Mouse (Mus musculus) G1E-ER4 (cell line): ENCODE measurements around the gene Slc7a8. TPM values are rescaled to one million over a fixed set of nuclear protein-coding genes. Genes with fewer than 3 reads are reported as not detected.

ENCODE experiments used
- GATA1 ChIP-seq: IDR thresholded peaks from one replicate; pipeline ENCODE4 v1.8.0; 2012; ENCODE audit warnings: low read length, inconsistent platforms
- polyA plus RNA-seq: library from polyadenylated mRNA; stranded (reverse); fragments of >175 nt; gene quantifications from 2 replicates; pipeline ENCODE4 v1.2.3, GENCODE M21; 2012

The Slc7a8 gene
- polyA plus RNA-seq, 1 experiment = 81.1 TPM

DNA sequence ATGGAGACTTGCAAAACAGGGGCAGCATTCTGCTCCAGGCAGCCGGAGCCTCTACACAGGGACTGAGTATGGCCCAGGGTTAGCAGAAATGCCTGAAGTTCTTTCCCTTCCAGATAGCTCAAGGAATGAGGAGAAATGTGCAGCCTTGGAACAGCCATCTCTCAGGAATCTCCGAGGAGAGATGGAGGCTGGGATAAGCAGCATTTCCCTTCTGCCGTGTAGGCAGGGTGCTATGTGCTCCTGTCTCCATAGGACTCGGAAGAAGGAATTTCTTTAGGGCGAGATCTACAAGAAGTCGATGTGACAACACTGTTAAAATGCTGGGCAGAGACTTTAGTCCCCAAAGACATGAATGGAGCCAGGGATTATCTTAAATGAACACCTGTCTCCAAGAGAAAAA is 28.8 kb downstream of the Slc7a8 start:
- TF ChIP-seq GATA1 = no peak

DNA sequence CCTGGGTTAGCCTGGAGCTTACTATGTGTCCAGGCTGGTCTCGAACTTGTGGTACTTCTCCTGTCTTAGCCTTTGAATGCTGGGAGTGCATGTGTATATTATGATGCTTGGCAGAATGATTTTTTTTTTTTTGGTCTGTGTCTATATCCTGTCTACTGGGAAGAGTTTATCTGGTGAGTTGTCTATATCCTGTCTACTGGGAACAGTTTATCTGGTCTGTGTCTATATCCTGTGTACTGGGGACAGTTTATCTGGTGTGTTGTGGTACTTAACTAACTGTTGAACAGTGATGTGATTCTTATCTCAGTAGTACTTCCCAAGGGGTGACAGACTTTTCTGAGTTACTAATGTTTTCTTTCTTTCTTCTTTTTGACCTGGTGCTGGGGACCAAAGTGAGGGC is 30.0 kb downstream of the Slc7a8 start:
- peak; percentile 34 for TF ChIP-seq GATA1

DNA sequence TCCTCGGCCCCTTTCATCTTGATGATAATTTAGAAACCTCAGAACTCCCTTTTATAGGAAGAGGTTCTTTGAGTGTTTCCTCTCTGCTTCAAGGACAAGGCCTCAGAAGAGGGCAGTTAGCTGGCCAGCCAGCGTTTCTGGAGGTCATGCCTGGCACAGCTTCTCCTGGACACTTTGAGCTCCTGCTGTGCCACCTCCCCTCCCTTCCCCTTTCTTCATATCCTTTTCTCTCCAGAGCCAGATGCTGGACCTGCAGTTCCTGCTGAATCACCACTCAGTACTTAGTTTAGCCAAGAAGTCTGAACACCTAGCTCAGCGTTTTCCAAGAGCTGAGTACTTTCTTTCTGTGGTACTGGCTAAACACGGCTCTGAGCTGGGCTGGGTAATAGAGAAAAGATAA is 32.5 kb downstream of the Slc7a8 start:
- no peak for TF ChIP-seq GATA1

DNA sequence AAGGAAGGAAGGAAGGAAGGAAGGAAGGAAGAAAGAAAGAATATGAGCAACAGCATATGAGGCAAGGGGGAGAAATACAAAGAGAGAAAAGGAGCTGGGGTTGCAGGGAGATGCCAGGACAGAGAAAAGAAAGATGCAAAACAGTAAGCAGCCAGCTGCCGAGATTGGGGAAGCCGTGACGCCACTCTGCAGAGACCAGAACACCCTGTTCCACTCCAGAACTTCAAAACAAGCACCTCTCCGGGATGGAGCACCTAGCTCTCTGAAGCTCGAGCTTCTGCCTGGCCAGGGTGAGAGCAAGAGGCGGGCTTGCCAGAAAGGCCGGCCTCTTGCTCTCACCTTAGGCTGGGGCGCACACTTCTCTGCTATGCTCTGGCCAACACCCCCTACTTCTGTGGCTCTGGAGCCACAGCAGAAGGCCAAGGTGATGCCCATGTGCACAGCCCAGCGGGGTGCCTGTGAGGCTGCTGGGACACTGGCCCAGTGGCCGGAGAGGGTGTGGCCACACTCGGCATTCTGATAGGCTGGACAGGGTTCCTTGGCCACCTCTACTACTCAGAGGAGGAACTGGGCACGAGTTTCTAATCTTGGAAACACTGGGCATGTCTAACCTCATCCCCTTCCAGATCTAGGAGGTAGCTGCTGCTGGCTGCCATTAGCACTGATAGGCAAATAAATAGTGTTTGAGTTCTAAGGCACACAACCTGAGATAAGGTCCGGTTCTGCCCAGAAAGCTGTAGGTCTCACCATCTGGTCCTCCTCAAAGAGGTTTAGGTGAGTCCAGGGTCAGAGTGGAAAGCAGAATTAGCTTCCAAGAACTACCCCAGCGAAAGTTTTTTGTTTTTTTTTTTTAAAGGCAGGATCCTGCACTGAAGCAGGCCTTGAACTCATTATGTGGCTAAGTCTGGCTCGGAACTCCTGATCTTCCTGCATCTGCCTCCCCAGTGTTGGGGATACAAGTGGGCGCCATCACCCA is 33.5 kb downstream of the Slc7a8 start:
- no peak for TF ChIP-seq GATA1

DNA sequence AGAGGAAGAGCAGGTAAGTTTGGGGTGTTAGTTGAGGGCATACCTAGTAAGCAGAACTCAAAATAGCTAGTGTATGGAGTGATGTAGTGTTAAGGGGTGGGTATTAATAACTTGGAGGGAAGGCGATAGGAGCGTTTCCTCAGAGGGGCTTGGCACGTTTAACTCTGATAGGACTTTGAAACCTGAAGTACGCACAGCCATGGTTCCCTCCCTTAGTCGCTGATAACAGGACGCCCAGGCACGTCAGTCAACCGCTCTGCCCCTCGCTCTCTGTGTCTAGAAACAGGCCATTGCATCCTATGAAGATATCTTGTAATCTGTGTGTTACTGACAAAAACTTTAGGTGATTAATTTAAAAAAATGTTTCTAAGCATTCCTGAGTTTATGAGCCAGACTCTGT is 35.7 kb downstream of the Slc7a8 start:
- TF ChIP-seq GATA1 = no peak

DNA sequence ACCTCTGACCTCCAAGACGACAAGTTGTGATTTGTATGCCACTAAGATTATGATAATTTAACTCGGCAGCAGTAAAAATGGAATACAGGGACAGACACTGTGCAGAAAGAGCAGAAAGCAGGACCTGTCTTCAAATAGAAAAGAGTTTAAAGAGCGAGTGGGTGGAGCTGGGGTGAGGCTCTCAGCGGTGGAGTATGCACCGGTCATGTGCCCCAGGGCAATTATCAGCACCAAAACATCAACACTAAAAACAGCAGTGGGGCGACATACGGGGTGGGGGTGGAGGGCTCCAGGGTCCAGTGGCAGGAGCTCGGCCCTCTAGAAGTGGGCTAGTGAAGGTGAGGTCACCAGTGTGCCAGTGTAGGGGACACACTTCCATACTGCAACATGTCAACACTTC is 37.3 kb downstream of the Slc7a8 start:
- TF ChIP-seq GATA1 = no peak

DNA sequence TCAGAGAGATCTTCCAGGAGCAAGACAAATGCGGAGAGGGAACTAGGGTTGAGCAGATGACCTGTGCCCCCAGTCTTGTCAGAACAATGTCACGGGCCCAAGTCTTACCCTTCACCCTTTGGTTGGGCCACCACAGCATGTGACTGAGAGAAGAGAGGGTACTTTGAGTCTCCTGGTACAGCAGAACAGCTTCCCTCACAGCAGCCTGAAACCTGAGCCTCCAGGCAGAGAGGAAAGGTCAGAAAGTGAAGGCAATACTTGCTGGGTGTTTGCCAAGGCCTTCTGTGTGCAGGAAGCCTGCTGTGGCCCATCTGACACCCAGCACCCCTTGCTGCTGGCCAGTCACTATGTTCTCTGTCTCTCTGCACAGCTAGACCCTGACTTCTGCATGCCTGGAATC is 39.4 kb downstream of the Slc7a8 start:
- TF ChIP-seq GATA1 = no peak

DNA sequence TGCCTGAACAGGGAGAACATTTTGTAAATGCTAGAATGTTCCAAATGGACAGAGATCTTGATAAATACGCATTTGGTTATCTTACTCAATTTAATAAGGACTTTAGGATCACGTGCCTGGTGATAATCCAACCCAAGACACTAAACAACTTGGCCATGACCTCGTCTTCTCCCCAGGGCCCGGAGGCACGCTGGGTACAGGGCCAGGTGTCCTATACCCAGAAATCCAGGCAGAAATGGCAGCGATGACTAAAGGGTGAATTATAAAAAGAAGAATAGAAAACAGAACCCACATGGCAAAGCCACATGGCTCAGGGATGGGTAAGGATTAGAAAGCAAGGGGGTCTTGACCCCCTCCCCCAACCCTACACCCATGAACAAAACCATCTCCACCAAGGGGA is 40.0 kb downstream of the Slc7a8 start:
- TF ChIP-seq GATA1 = no peak

DNA sequence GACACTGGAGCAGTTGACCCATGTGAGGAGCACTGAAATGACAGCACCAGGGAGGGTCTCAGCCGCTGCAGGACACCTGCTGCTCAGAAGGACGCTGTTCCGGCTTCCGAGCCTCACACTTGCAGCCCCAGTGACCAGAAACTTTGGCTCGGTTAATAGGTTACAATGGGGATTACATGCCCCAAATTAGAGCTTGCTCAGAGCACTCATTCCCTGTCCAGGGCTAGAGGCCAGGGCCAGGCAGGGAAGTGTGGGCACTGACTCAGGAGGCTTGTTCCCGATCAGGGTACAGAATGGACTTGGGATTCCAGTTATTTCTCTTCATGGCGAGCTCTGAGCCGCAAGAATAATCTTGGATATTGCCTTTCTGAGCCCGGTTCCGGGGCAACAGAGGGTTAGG is 44.1 kb downstream of the Slc7a8 start:
- TF ChIP-seq GATA1 = no peak

DNA sequence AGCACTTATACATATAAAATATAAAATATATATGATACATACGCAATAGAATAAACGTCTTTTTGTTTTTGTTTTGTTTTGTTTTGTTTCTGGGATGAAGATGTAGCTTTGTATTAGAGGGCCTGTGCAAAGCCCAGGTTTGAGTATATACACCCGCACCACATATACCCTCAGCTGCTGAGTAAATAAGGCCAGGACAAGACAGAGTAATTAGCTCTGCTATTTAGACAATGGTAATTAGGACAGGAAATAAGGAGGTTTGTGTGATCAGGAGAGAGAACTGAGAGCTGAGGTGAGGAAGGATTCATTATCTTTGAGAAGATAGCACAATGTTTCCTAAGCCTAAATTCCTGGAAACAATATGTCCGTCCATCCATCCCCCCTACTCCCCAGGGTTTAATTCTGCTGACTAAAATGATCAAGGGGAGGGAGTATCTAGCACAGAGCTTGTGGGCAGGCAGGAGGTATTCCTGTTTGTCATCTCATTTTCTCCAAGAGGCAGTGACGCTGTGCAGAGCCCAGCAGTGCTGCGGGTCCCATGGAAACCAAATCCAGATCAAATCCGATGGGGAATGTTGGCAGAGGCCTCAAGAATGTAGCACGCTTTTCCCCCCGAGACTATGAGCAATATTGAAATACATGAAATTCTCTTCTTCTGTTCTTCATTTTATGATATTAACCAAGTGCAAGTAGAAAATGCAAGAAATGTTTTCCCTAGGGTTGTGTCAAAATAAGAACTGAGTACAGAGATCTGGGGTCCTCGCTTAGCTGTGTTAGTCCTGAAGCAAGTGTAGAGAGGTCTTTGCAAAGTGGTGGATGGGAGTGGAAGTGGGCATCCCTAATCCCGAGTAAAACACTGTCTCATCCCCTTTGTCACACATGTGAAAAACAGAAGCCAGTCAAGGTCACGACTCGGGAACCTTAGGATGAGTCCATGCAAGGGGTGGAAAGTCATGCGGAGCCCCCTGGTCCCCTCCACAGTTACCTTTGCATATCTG is 44.9 kb downstream of the Slc7a8 start:
- TF ChIP-seq GATA1 = no peak

DNA sequence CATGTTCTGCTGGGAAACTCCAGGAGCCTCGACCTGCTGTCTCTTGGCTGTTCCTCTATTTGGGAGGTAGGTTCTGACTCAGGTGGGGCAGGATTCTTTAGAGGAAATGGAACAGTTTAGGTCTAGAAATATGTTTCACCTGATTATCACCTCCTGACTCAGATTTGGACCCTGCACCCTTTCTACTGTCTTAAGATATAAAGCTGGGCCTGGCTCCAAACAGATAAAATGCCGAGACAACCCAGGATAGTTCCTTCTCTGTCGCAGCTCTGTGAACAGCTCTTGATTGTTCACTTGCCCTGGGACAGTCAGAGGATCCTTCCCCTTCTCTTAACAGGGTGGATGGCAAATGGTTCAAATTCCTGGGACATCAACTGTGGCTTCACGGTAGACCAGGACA is 46.5 kb downstream of the Slc7a8 start:
- TF ChIP-seq GATA1 = no peak

DNA sequence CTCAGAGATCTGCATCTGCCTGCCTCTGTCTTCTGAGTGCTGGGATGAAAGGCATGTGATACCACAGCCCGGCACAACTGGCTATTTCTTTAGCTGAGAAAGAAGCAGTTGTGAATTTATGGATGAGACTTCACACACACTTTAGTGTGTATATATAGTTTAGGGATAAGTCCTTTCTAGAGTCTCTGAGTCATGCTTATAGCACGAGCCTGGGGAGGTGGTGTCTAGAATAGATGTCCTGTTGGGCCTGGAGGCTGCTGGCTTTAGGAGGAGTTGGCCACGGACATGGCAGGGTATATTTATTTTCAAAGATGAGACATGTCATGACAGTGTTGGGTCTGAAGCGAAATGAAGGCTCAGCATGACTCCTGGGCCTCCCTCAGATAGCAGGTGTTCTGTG is 47.7 kb downstream of the Slc7a8 start:
- TF ChIP-seq GATA1 = no peak

DNA sequence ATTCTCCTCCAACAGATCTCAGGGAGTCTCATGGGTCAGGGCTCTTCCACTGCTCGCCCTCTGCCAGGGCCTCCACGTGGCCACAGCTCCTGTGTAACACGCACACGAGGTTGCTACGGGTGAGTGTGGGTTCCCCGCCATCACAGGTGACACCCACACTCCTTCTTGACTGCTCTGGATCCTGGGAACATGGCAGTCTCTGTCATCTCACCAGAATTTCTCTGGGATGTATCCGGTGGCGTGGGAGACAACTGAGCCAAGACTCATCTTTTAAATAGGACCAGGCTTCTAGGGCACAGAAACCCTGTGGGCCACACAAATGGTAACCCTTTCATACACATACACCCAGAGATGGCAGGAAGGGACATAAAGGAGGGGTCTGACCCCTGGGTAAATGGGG is 49.5 kb downstream of the Slc7a8 start:
- TF ChIP-seq GATA1 = no peak

DNA sequence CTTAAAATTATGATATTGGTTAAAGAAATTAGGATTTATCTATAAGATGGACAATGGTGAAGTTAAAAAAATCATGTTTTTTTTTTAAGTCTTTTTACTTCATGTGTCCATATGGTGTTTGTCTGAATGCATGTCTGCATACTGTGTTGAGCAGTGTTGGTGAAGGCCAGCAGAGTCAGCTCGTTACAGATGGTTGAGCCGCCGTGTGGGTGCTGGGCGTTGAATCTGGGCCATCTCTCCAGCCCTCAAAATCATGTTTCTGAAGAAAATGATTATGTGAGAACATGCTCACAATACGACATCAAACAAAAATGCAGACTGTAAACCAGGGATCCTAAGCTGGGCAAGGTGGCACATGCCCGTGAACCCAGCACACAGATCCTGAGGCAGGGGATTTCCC is 51.4 kb downstream of the Slc7a8 start:
- TF ChIP-seq GATA1 = no peak

DNA sequence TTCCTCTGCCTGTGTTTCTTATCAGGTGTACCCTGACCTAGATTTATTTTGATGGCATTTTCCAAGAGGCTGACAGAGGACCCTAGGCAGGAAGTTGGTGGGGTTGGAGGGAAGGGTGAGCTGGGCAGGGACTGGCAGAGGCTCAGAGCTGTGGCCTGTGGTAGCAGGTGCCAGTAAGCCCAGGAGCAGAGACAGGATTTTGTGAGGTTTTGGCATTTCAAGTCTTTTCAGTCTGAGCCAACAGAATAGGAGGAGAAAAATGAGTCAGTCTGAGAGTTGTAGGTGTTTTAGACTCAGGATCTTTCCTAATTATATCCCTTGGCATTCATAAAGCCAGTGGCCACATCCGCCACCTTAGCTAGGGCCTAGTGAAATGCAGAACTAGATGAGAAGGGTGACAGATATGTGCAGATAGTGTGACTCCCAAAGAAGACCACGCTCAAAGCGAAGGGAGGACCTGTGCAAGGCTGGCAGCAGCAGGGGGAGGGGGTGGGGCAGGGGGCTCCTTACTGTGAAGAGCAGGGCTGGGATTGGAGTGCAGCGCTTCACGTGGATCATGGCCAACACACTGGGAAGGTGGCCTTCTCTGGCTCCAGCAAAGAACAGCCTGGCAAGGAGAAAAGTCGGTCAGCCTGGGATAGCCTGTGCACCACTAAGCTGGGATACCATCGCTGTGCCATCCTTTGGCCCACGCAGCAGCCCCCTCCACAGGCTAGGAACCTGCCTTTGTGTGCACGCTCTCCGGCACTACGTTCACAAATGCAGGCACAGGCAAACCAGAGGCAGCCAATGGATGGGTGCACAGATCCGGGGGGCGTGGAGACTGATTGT is 52.7 kb downstream of the Slc7a8 start:
- no peak for TF ChIP-seq GATA1
